Mouse (Mus musculus): ENCODE measurements around the gene Nfkb2. TPM values are rescaled to one million over a fixed set of nuclear protein-coding genes. Genes with fewer than 3 reads are reported as not detected.

Nfkb2 gene
- total and polyA plus RNA-seq, 2 experiments from 2014 or later = 6.6 to 26.9 TPM

GRCm38 (mm10) chr19:46309651-46310305 is 5.7 kb downstream of the Nfkb2 start:
- Histone ChIP-seq H3K4me2 (ENCODE audit: low read depth, low read length) (no peak overlapping the region), H3K4me3 (ENCODE audit: low read depth, low read length) (no peak overlapping the region), H3K36me3 (replicated peaks; ENCODE audit: control insufficient read depth, insufficient read depth, low read length) (peaks cover 43% of the 10 kb centered on the region), H3K27me3 (ENCODE audit: control insufficient read depth, insufficient read depth, low read length) (peaks cover 20% of the 10 kb centered on the region), H3K9ac (replicated peaks; ENCODE audit: low read depth, low read length) (no peak overlapping the region), H3K4me1 (ENCODE audit: control insufficient read depth, insufficient read depth) (peaks cover 6% of the 10 kb centered on the region; the same call in 1 of the 2 replicates), H3K27ac (ENCODE audit: low read depth) (no peak overlapping the region), H3K9me3 (replicated peaks; ENCODE audit: control insufficient read depth, low read length) (no peaks in the 10 kb centered on the region)
- TF ChIP-seq CTCF (IDR thresholded peaks at IDR 0.05; ENCODE audit: low read depth) (no peak), EP300 (IDR thresholded peaks at IDR 0.05; ENCODE audit: low read depth) (no peak)
- ATAC-seq (ENCODE audit: insufficient read depth, low read depth) (no peak), DNase-seq (ENCODE audit: low spot score) (no peak)
- 84% methylated on average over 21 of the region's 21 CpGs for WGBS

GRCm38 (mm10) chr19:46310312-46310865 is 6.3 kb downstream of the Nfkb2 start:
- no peak overlapping the region for H3K27ac ChIP-seq (ENCODE audit: low read depth)
- TF ChIP-seq CTCF (IDR thresholded peaks at IDR 0.05; ENCODE audit: low read depth) (no peak), EP300 (IDR thresholded peaks at IDR 0.05; ENCODE audit: low read depth) (no peak)
- ATAC-seq (ENCODE audit: insufficient read depth, low read depth) = no peak
- no peak overlapping the region for H3K4me2 ChIP-seq (ENCODE audit: low read depth, low read length)
- no peak for DNase-seq (ENCODE audit: low spot score)
- H3K4me1 ChIP-seq (ENCODE audit: control insufficient read depth, insufficient read depth) = peaks cover 6% of the 10 kb centered on the region; the same call in 1 of the 2 replicates
- no peaks in the 10 kb centered on the region for H3K9me3 ChIP-seq (replicated peaks; ENCODE audit: control insufficient read depth, low read length)
- H3K9ac ChIP-seq (replicated peaks; ENCODE audit: low read depth, low read length) = no peak overlapping the region
- H3K4me3 ChIP-seq (ENCODE audit: low read depth, low read length) = no peak overlapping the region
- WGBS = 88% methylated on average over 12 of the region's 12 CpGs
- H3K27me3 ChIP-seq (ENCODE audit: control insufficient read depth, insufficient read depth, low read length) = peaks cover 26% of the 10 kb centered on the region
- peaks cover 43% of the 10 kb centered on the region for H3K36me3 ChIP-seq (replicated peaks; ENCODE audit: control insufficient read depth, insufficient read depth, low read length)

GRCm38 (mm10) chr19:46311341-46311740 is 7.2 kb downstream of the Nfkb2 start:
- Histone ChIP-seq H3K27ac (ENCODE audit: low read depth) (no peak overlapping the region), H3K27me3 (ENCODE audit: control insufficient read depth, insufficient read depth, low read length) (peaks cover 36% of the 10 kb centered on the region)
- no peak for TF ChIP-seq EP300 (IDR thresholded peaks at IDR 0.05; ENCODE audit: low read depth)
- no peak for TF ChIP-seq CTCF (IDR thresholded peaks at IDR 0.05; ENCODE audit: low read depth)

GRCm38 (mm10) chr19:46312566-46312965 is 8.4 kb downstream of the Nfkb2 start:
- Histone ChIP-seq H3K4me2 (ENCODE audit: low read depth, low read length) (no peak overlapping the region), H3K4me1 (ENCODE audit: control insufficient read depth, insufficient read depth) (no peaks in the 10 kb centered on the region), H3K27ac (ENCODE audit: low read depth) (no peak overlapping the region), H3K9me3 (replicated peaks; ENCODE audit: control insufficient read depth, low read length) (no peaks in the 10 kb centered on the region), H3K27me3 (ENCODE audit: control insufficient read depth, insufficient read depth, low read length) (peaks cover 48% of the 10 kb centered on the region), H3K4me3 (ENCODE audit: low read depth, low read length) (no peak overlapping the region), H3K9ac (replicated peaks; ENCODE audit: low read depth, low read length) (no peak overlapping the region), H3K36me3 (replicated peaks; ENCODE audit: control insufficient read depth, insufficient read depth, low read length) (peaks cover 34% of the 10 kb centered on the region)
- no peak for ATAC-seq (ENCODE audit: insufficient read depth, low read depth)
- no peak for DNase-seq (ENCODE audit: low spot score)
- TF ChIP-seq EP300 (IDR thresholded peaks at IDR 0.05; ENCODE audit: low read depth) (no peak), CTCF (IDR thresholded peaks at IDR 0.05; ENCODE audit: low read depth) (no peak)
- WGBS = 90% methylated on average over 21 of the region's 21 CpGs

More at GRCm38 (mm10) chr19:46311341-46311740, 7.2 kb downstream of the Nfkb2 start:
- H3K9ac ChIP-seq (replicated peaks; ENCODE audit: low read depth, low read length) = no peak overlapping the region
- no peaks in the 10 kb centered on the region for H3K9me3 ChIP-seq (replicated peaks; ENCODE audit: control insufficient read depth, low read length)
- no peak overlapping the region for H3K4me3 ChIP-seq (ENCODE audit: low read depth, low read length)
- H3K36me3 ChIP-seq (replicated peaks; ENCODE audit: control insufficient read depth, insufficient read depth, low read length) = peaks cover 43% of the 10 kb centered on the region
- no peak for ATAC-seq (ENCODE audit: insufficient read depth, low read depth)
- 87% methylated on average over 9 of the region's 9 CpGs for WGBS
- H3K4me2 ChIP-seq (ENCODE audit: low read depth, low read length) = no peak overlapping the region
- H3K4me1 ChIP-seq (ENCODE audit: control insufficient read depth, insufficient read depth) = peaks cover 1% of the 10 kb centered on the region; the same call in 1 of the 2 replicates
- no peak for DNase-seq (ENCODE audit: low spot score)

GRCm38 (mm10) chr19:46313116-46313515 is 9.0 kb downstream of the Nfkb2 start:
- TF ChIP-seq CTCF (IDR thresholded peaks at IDR 0.05; ENCODE audit: low read depth) = no peak
- TF ChIP-seq EP300 (IDR thresholded peaks at IDR 0.05; ENCODE audit: low read depth) = no peak
- H3K27me3 ChIP-seq (ENCODE audit: control insufficient read depth, insufficient read depth, low read length) = peaks cover 53% of the 10 kb centered on the region

More at GRCm38 (mm10) chr19:46313116-46313515, 9.0 kb downstream of the Nfkb2 start:
- peaks cover 28% of the 10 kb centered on the region for H3K36me3 ChIP-seq (replicated peaks; ENCODE audit: control insufficient read depth, insufficient read depth, low read length)
- WGBS = 83% methylated on average over 9 of the region's 9 CpGs
- no peaks in the 10 kb centered on the region for H3K4me1 ChIP-seq (ENCODE audit: control insufficient read depth, insufficient read depth)
- ATAC-seq (ENCODE audit: insufficient read depth, low read depth) (no peak), DNase-seq (ENCODE audit: low spot score) (no peak)
- no peak overlapping the region for H3K9ac ChIP-seq (replicated peaks; ENCODE audit: low read depth, low read length)
- no peak overlapping the region for H3K4me2 ChIP-seq (ENCODE audit: low read depth, low read length)
- H3K4me3 ChIP-seq (ENCODE audit: low read depth, low read length) = no peak overlapping the region
- H3K9me3 ChIP-seq (replicated peaks; ENCODE audit: control insufficient read depth, low read length) = no peaks in the 10 kb centered on the region
- H3K27ac ChIP-seq (ENCODE audit: low read depth) = no peak overlapping the region

Measured in heart, postnatal 0 days (tissue).